Mouse (Mus musculus) hematopoietic stem cell, adult 5-6 weeks (primary cell): ENCODE data around the gene Calb2. TPM values are rescaled to one million over a fixed set of nuclear protein-coding genes. Genes with fewer than 3 reads are reported as not detected.

Experiments
- ATAC-seq, 2 experiments: fragments of 125-278 bp in 1 of 2; replicated peaks in 1 of 2; 2 replicates each; pipeline ENCODE4 v1.8.0; 2016 to 2017; ENCODE audit warnings: inconsistent platforms in 2 of 2, mild to moderate bottlenecking in 2 of 2, moderate number of reproducible peaks in 2 of 2, low read depth in 1 of 2, moderate TSS enrichment in 1 of 2; ENCODE audit not compliant: low FRiP score in 2 of 2, poor library complexity in 2 of 2, severe bottlenecking in 2 of 2, insufficient read depth in 1 of 2, low TSS enrichment in 1 of 2
- total RNA-seq: library from RNA; stranded (forward); fragments of 172-1452, 232-1000 nt; gene quantifications from 2 replicates; pipeline ENCODE4 v1.2.3, GENCODE M21; 2017

The Calb2 gene
- total RNA-seq: not detected in 2 replicates

GRCm38 (mm10) chr8:110168046-110168445 is at the start of gene Calb2:
Gene Calb2, minus strand, starts transcription at chr8:110168210.
- ATAC-seq: peak in 1 of 2 experiments; percentile 56; a peak in 1 of 4 replicates

DNA sequence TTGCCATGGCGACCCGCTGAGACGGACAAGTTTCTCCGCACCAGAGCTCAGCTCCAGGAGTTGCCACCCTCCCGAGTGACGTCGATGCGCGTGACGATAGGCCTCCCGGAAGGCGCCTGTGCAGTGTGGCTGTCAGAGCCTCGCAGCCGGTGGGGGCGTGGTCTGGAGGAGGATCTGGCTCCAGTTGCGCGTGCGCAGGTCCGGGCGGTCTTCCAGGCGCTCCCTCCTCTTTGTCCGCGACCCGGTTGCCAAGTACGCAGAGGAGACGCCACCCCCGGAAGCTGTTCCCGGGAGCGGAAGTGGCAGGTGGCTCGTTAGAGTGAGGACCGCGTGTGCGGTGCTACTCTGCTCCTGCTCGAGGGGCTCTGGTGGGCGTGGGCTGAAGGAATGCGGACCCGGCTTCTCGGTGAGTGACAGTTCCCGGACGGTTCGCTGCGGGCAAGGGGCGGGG is 49.7 kb upstream of the Calb2 start:
- peak; percentile 99 for ATAC-seq

- ATAC-seq: 0 out of 4 replicates have a peak, but pooled peaks of 1 of the 2 experiments have one; percentile 1
Measured at GRCm38 (mm10) chr8:110217198-110217597, 49.2 kb upstream of the Calb2 start.

DNA sequence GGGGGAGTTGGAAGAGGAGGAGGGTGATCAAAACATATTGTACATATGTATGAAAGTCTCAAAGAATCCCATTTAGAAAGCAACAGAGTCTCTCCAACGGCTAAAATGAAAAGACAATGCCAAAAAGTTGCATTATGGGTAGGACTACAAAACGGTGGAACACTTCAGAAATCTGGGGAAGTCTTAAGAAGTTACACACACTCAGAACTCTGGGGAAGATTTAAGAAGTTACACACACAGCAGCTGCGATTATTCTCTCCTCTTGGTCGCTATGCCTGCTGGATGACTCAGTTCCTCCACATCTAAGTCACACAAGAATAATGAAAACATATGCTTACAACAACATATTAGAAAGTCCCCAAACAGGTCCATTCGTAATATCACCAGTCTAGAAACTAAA is 48.2 kb upstream of the Calb2 start:
- ATAC-seq: no peak

DNA sequence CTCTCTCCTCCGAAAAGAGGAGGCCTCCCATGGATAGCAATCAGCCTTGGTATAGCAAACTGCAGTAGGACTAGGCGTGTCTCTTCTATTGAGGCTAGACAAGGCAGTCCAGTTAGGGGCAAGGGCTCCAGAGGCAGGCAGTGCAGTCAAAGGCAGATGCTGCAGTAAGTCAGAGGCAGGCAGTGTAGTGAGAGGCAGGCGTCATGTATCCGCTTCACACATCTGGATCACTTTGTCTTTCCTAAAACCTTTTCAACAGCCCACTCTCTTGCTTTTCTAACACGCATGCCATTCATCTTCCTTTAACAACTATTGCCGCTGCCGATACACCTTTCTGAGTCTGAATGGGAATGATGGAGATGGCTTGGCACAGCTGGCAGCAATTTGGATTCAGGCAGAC is 47.4 kb upstream of the Calb2 start, which contains the start of gene Cmtr2:
Gene Cmtr2 (plus strand): TSS at position 301 of the 400 bp plus-strand sequence.
- no peak for ATAC-seq

DNA sequence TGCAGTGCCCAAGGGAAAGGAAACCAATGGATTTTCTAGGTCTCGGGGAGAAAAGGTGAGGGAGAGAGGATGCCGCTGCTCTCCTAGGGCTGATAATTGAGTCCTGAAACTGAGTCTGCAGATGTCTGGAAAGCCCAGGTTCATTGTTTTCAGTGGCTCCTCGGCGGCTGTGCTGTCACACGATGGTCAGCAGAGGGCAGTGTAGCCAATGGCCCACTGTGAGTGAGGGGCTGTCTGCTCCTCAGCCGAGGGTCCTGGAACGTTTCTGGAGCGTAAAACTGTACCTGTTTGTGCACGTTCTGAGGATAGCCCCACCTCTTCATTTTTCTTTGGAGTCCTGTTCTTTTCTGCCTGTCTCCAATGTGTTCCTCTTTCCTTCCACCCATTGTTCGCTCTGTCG is 33.8 kb upstream of the Calb2 start:
- no peak for ATAC-seq

GRCm38 (mm10) chr8:110196678-110197077 is 28.7 kb upstream of the Calb2 start:
- ATAC-seq: peak in 1 of 2 experiments; percentile 48; a peak in 1 of 4 replicates

GRCm38 (mm10) chr8:110188961-110189750 is 21.1 kb upstream of the Calb2 start:
- ATAC-seq: no peak

DNA sequence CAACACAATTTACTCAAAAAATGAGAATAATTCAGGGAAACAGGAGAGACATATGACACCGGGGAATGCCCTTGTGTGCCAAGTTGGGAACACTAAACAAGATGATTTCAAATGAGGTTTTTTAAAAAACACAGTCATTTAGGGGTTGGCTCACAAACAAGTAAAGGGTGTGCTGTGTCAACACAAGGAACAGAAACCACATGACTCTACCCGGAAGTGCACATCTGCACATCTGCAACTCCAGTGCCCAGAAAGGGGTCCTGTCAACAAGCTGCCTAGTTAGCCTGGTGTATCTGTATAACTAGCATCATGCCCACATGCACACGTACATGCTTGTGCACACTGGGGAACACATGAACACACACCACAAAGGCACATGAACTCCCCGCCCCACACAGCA is 17.5 kb upstream of the Calb2 start:
- ATAC-seq: no peak

- ATAC-seq: no peak
Measured at GRCm38 (mm10) chr8:110183748-110184147, 15.7 kb upstream of the Calb2 start.

- no peak for ATAC-seq
Measured at GRCm38 (mm10) chr8:110182735-110183367, 14.8 kb upstream of the Calb2 start.

GRCm38 (mm10) chr8:110177359-110178155 is 9.5 kb upstream of the Calb2 start:
- ATAC-seq: no peak

DNA sequence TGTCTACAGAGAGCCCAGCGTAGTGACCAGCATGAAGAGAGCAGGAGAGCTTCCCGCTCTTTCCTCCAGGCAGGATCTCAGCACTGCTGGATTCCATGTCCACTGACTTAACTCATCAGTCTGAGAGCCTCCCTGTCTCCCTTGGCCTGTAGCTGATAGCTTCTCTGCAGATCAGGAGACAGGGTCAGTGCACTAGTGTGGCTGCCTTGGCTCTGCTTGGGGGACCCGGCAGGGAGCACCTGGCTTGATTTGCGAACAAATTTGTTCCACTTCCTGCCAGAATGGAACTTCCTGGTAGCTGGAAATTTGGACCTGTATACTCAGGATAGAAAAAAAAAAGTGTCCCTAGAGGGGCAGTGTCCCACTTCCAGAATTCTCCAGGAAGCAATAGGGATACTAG is 6.8 kb upstream of the Calb2 start:
- no peak for ATAC-seq

DNA sequence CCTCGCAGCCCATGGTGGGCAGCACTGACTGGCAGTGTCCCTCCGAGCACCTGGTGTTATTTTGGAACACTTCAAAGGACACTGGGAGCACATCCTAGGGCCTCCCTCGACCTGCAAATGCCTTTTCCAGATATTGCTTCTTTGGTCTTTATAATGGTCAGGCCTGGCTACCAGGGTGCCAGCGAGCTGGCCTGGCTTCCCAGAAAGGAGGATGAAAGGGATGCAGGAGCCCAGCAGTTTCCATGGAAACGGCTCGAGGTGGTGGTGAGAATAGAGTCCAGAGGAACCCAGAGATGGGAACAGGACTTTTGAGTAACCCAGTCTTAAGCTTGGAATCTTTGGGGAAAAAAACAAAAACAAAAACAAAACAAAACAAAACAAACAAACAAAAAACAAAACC is 4.2 kb upstream of the Calb2 start:
- ATAC-seq: no peak

GRCm38 (mm10) chr8:110166270-110166669 is 1.7 kb downstream of the Calb2 start:
- ATAC-seq: no peak

DNA sequence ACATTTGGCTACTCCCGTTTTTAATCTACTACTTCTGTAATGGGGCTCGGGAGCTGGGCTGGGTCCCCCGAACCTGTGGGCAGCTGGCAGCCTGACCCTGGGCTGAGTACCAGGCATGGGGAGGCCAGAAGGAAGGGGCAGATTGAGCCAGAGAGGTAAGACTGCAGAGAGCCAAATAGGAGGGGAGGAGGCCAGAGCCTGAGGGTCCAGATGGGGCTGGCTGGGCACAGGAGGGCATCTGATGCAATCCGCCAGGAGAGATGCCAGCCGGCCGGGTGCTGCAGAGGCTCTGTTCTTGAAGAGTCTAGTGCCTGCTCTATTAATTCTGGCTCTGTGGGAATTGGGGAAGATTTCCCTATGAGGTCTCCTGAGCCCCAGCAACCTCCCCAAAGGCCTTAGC is 6.0 kb downstream of the Calb2 start:
- ATAC-seq: no peak

DNA sequence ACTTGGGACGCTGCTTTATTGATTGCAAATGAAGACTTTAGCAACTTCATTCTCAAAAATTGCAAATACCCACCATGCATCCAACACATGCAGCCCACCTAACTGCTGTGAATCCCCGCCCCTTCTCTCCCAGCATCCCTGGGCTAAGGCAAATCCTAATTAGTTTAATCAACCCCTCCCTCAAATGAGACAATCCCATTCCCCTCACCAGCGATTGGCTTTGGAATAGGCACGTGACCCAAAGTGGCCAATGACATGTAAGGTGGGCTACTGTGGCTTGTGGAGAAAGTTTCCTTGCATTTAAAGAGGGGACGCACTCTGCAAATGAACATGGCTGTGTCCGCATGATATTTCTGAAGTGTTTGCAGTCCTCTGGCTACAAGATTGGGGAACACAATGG is 15.1 kb downstream of the Calb2 start:
- ATAC-seq: no peak

DNA sequence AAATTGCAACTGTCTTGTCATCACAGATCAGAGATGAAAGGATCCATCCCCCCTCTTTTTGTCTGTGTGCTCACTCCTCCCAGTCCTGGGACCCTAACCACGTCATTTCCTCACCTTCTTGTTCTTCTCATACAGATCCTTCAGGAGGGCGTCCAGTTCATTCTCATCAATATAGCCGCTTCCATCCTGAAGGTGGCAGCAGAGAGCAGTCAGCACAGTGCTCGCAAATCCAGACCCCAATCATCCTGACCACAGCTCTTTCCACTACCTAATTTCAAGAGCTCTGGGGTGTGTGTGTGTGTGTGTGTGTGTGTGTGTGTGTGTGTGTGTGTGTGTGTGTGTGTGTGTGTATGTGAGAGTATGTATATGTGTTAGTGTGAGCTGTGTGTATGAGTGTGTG is 22.5 kb downstream of the Calb2 start:
- ATAC-seq: peak; percentile 74 to 86
